Mouse (Mus musculus) cerebellum, postnatal 14 days (tissue): ENCODE data around the gene Vmn1r85.

Source experiments
- DNase-seq, 2 experiments: peaks; one replicate each; pipeline ENCODE4 v3.0.0; 2021; ENCODE audit warnings: mixed read lengths in 2 of 2

The Vmn1r85 gene

DNA sequence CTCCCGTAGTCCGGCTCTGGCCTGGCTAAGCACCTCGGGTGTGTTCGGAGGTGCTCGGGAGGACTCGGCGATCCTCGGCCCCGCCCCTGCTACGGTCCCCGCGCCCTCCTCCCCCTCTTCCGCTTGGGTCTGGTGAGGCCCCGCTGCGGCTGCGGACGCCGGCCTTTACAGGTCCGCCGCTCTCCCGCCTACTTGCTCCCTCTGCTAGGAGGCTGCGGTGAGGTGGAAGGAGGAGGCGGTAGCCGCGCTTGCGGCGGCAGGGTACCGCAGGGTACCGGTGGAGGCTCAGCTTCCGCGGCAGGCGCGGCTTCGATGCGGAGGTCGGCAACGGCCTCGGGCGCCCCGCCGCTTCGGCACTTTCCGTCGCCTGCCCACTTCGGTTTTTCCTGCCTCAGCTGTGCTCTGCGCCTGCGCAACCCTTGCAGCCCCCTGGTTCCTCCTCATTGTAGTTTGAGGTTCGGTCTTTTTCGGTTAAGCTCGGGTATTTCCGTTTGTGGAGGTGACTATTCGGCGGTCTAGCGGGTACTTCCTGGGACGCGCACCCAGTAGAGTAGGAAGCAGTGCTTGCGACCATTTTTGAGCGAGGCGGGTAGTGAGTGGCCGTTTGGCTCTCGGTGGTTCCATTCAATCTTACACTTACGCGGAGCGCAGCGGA, 56.9 kb downstream of the Vmn1r85 start, which contains the start of gene Ube2m:
Ube2m (minus strand) TSS at position 375 of the 655 bp plus-strand sequence.
- peak; percentile 100 for DNase-seq

GRCm38 (mm10) chr7:13037366-13037765, 57.6 kb downstream of the Vmn1r85 start:
- DNase-seq, result no peak

- peak in 1 of 2 experiments; percentile 11 for DNase-seq
These were observed 58.2 kb downstream of the Vmn1r85 start for GRCm38 (mm10) chr7:13036806-13037205.

- DNase-seq, result peak; percentile 55 to 68
These were observed 59.6 kb downstream of the Vmn1r85 start for GRCm38 (mm10) chr7:13035211-13035855.

GRCm38 (mm10) chr7:13034148-13034977, 60.6 kb downstream of the Vmn1r85 start, which contains the start of gene Chmp2a:
Chmp2a (minus strand) TSS chr7:13034807.
- DNase-seq, result peak; percentile 99

GRCm38 (mm10) chr7:13033451-13034147, 61.4 kb downstream of the Vmn1r85 start:
- DNase-seq, result peak; percentile 26 to 43
